Mouse (Mus musculus) ovary, adult 18-20 months (tissue): ENCODE results near the gene Spef1.
"Not testable (repeated sequence)": the region's sequence is repeated elsewhere in the genome, so short reads cannot be mapped to it uniquely, and the experiment has no call there.

Experiments used
- DNase-seq: peaks from one replicate; pipeline ENCODE4 v3.0.0; 2022; ENCODE audit warnings: low spot score, mixed read lengths

Gene Spef1

GRCm38 (mm10) chr2:131186771-131187601, at the start of gene Spef1, which contains the start of gene Cdc25b:
TSS of gene Spef1 (minus strand) at chr2:131187282.
TSS of gene Cdc25b (plus strand) at chr2:131186949.
- peak; percentile 78 for DNase-seq

DNA sequence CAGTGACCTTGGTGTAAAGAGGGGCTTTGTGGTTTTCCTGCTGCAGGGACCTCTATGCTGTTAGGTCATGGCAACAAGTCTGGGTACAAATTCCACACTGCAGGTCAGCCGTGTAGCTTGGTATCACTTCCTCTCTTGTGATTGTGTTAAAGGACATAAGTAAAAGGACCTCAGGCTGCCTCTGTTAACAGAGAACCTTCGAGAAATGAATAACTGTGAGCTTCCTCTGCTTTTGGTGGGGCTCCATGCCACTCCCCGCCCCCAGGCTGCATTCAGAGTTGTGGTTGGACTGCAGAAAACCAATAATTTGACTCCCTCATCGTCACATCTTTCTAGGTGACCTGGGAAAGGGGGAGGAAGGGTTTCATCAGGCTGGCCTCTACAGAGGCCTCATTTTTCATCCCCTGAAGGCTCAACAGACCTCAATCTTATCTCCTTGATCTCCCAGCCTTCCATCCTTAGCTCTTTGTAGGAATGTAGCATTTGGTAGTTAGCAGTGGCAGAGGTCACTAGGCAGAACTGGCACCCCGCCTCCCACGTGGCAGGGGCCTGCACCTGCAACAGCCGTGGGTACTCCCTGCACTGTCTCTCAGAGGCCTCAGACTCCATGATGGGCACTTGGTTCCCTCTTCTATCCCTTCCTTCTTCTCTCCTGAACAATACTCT, 48.0 kb upstream of the Spef1 start:
- no peak for DNase-seq

DNA sequence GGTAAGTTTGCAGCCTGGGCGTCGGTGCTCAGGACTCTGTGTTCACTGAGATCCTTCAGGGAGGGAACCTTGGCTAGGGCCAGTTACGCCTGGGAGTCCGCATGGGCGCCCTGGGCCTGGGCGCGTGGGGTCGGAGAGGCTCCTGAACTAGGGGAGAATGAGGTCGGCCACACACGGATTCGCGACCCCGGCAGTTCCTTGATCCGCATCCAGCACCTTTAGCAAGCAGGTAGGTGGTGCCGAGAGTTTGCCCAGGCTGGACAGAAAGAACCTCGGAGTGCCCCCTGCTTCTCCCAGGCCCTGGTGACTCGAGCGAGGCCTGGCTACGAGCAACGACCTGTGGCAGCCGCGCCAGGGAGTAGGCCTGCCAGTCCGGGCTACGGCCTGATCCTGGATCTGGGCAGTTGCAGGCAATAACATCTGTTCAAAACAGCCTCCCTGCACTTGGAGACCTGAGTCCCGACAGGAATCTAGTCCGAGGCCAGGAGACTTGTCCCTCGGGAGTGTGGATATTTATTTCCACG, 47.1 kb upstream of the Spef1 start:
- DNase-seq: no peak

DNA sequence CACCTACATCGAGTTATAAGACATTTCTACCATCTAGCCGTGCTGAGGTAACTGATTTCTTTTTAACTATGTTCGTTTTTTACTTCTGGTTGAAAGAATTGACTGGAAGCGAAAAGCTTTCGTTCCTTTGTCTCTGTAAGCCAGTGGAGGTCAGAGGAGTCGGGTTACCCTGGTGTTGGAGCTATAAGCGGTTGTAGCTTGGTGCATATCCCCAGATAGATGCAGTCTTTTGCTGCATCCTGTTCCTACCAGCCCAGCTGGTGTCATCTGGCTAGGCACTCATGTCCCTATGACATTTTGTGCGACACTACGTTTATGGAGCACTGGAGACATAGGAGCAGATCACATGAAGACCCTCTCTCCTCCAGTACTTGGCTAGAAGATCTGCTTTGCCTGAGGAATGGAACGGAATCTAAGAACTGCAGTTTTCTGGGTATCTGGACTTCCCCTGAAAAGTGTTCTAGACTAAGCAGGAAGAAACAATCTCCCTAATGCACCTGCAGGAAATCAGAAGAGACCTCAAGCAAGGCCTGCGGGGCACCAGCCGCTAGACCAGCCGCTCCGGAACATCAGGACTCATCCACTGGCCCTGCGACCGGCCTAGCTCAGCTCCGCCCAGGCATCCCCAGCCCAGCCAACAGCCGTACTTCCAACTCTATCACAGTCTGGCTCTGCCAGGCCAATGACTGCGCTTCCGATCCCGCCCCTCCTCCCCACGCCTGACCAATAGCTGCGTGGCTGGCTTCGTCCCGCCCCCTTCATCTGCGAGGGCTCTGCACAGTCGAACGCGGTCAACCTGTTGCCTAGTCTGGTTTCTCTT, 46.4 kb upstream of the Spef1 start, which contains the start of gene Mavs:
Mavs (plus strand) TSS at position 757 of the 820 bp plus-strand sequence.
- peak; percentile 96 for DNase-seq

DNA sequence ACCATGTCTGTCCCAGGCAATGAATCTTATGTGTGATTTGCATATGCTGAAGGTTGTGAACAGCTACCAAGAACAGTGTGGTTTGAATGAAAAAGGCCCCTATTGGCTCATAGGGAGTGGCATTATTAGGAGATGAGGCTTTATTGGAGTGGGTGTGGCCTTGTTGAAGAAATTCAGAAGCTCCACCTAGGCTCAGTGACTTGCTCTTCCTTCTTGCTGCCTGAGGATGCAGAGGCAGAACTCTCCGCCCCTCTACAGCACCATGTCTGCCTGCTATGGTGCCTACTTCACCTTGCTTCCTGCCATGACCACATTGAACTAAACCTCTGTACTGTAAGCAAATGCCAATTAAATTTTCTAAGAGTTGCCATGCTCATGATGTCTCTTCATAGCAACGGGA, 45.5 kb upstream of the Spef1 start:
- DNase-seq: no peak

DNA sequence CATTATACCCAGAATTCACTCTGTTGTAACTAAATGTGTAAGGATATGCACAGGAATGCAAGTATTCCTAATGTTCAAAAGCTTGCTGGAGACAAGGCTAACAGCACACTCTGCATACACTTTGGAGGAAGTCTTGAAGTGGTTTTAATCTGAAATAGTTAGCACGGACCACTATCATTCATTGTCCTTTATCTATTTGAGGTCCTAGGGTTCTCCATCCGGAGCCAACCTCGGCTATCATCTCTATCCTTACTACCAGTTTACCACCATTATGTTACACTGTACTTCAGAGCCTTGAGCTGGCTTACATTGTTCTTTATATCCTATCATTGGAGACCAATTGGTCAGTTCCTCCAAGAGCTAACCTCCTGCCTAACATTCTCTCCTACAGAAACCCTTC, 40.2 kb upstream of the Spef1 start:
- DNase-seq: no peak

- not testable (repeated sequence) for DNase-seq
Measured at GRCm38 (mm10) chr2:131226669-131227068, 39.6 kb upstream of the Spef1 start.

DNA sequence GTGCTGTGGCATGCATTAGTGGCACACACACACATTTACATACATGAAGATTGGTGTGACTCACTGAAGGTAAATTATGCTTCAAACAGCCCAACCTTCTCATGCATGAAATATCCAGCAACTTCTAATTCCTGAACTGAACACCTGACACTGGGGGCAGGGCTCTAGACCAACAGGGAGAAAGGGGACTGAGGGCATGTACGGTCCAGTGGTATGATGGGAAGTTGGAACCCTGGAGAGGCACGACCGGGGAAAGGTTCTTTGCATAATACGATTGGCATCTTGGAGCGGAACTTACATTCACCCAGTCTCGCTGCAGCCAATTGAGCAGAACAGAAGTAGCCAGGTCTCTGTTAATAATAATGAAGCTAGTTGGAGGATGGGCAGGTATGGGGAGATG, 38.1 kb upstream of the Spef1 start:
- DNase-seq: no peak

- DNase-seq: peak; percentile 75
Measured at GRCm38 (mm10) chr2:131223569-131223968, 36.5 kb upstream of the Spef1 start.

DNA sequence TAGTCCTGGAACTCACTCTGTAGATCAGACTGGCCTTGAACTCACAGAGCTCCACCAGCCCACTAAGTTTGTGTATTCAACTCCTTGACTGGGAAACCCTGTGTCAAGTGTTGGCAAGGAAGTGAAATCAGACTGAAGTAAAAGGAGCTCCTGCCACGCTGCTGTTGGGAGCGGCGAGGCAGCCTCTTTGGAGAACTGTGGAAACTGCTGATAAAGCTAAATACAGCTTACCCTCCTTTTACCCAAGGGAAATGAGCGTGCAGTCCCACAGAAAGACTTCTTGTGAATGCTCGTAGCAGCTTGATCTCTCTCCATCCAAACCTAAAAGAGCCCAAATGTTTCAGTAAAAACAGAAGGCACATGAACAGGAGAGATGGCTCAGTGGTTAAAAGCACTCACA, 35.5 kb upstream of the Spef1 start:
- DNase-seq: no peak

DNA sequence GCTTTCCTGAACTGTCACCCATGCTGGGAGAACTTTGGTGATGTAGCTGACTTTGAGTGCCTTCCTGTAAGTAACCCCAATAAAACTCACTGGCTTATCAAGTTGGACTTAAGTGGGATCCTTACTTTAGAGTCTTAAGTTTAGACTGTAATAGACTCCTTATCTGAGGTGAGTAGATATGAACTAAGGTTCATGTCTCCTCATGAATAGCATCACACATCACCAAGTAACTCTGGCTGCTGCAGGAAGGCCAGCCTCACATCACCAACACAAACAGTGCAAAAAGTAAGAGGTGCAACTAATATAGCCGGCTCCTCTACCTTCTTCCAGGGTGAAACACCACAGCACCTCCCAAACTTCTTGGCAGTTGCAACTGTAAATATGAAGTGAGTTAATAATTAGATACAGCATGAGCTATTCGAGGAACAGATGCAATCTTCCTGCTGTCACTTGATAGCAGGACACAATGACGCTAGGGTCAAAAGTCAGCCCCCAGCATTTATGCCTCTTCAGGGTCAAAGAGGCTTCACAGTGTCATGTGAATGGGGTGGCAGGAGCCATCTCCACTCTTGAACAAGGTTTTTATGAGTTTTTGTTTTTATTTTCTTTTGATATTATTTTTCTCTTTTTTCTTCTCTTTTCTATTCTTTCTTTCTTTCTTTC, 34.9 kb upstream of the Spef1 start:
- no peak for DNase-seq

- DNase-seq: peak; percentile 55
Measured at GRCm38 (mm10) chr2:131220030-131220429, 32.9 kb upstream of the Spef1 start.

GRCm38 (mm10) chr2:131215941-131216858, 29.1 kb upstream of the Spef1 start:
- no peak for DNase-seq

DNA sequence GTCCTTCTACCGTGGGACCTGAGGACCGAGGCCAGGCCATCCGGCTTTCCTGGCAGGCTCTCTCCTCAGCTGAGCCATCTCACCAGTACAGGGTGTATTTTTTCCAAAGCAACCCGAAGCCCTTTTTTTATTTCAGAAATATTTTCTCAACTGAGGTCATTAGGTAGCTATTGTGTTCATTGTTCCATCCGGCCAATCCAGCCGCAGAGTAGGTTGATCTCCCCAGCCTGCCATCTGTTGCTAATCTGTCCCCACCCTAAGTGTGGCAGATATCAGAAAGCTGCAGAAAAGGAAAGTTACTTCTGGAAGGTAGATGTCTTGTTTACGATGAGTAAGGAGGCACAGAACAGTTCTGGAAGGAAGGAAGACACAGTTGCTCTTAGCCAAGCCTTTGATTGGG, 26.7 kb upstream of the Spef1 start:
- no peak for DNase-seq

- DNase-seq: no peak
Measured at GRCm38 (mm10) chr2:131211026-131211615, 24.0 kb upstream of the Spef1 start.

GRCm38 (mm10) chr2:131209969-131210792, 23.1 kb upstream of the Spef1 start:
- peak; percentile 92 for DNase-seq

GRCm38 (mm10) chr2:131209125-131209795, 22.2 kb upstream of the Spef1 start:
- no peak for DNase-seq

DNA sequence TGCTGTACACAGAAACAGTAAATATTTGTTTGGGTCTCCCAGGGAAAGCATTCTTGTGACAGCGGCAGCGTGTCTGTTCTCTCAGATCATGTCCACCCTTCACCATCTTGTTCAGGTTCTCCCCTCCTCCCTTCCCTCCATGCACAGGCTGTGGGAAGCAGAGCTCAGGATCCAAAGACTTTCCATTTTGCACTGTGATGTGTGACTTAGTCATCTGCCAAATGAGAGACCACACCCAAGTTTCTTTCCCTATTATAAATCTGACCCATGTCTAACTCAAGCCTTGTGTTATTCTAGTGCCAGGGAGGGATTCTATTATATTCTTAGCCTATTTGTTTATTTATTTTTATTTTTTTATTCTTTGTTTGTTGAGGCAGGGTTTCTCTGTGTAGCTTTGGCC, 21.3 kb upstream of the Spef1 start:
- DNase-seq: no peak

GRCm38 (mm10) chr2:131206778-131207177, 19.7 kb upstream of the Spef1 start, which contains the start of gene Ap5s1:
TSS of gene Ap5s1 (plus strand) at chr2:131207078.
- DNase-seq: no peak
